Mouse (Mus musculus) gonadal fat pad, adult 2 months (tissue): ENCODE results near the gene Rab25. TPM values are rescaled to one million over a fixed set of nuclear protein-coding genes. Genes with fewer than 3 reads are reported as not detected.

ENCODE experiments used
- DNase-seq: peaks from one replicate; pipeline ENCODE4 v3.0.0-alpha.2; 2012; ENCODE audit warnings: low read depth
- polyA plus RNA-seq: library from polyadenylated mRNA; depleted of rRNA; stranded (reverse); fragments of >200 nt; gene quantifications from 2 replicates; pipeline ENCODE4 v1.2.3, GENCODE M21; 2012

The Rab25 gene
- polyA plus RNA-seq, 1 experiment: 75.6 TPM

DNA sequence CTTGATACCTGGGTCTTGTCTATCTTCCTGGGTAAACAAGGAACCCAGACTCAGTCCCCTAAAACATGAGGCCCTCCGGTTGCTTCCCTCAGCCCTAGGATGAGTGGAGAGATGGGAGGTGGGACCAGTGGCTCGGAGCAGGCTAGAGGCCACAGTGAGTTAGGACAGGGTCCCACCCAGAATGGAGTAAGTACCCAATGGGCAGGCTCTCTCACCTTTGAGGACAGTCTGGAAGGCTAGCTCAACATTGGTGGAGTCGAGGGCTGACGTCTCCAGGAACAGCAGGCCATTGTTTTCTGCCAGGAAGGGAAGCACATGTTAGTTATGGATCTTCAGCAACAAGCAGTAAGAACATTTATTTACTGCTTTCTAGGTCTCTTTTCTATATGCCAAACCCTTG, 5.6 kb downstream of the Rab25 start:
- no peak for DNase-seq

GRCm38 (mm10) chr3:88541622-88542401, 6.3 kb downstream of the Rab25 start:
- DNase-seq: no peak

- no peak for DNase-seq
Observed at GRCm38 (mm10) chr3:88540085-88540484, 8.0 kb downstream of the Rab25 start.

GRCm38 (mm10) chr3:88539397-88539796, 8.7 kb downstream of the Rab25 start:
- DNase-seq: no peak

DNA sequence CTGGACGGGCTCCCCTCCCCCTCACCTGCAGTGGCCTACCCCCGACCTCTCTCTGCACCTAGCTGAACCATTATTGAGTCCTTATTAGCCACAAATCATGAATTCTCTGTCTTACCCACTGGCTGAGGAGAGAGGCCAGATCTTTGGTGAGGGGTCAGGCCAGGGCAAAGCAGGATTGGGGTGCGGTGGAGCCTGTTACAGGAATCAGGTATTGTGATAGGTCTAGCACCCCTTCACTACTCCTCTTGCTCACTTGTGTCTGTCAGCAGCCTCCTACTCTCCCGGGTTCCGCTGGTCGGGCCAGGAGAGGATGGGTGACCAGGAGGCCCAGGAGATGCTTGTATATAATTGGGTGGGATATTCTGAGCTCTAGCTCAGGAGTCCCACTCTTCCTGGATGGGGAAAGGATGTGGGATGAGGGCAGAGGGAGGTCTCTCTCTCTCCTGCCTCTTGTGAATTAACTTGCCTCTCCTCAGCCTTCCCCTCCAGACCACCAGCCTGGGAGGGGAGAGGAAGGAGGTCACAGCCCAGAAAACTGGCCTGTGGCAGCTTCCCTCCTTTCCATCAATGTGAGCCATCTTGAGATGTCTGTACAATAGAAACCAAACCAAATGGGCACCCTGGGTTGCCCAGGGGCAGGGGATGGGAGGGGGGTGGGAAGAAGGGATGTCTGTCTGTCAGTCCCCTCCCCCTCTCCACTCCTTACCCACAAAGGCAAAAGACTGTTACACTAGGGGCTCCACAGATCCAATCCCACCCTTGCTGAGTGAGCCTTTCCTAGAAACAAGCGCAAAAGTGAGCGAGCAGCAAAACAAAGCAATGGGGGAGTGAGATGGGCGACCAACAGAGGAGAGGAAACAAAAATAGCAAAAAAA, 9.6 kb downstream of the Rab25 start:
- no peak for DNase-seq

DNA sequence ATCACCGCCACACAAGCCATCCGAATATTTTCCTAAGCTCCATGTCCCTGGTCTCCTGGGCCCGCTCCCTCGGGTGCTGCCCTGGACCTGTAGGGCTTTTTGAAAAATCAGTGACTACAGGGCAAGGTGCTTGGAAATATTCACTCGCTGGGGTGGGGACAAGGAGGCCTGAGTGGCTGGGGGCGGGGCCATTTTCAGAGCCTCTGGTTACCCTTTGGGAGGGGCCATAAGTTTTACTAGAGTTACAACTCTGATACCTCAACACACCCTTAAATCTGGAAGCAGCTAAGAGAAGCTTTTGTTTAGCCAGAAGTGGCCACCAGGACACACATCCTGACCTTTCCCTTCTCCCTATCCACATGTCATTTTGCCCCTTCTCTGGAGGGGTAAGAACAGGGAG, 11.0 kb downstream of the Rab25 start:
- no peak for DNase-seq

DNA sequence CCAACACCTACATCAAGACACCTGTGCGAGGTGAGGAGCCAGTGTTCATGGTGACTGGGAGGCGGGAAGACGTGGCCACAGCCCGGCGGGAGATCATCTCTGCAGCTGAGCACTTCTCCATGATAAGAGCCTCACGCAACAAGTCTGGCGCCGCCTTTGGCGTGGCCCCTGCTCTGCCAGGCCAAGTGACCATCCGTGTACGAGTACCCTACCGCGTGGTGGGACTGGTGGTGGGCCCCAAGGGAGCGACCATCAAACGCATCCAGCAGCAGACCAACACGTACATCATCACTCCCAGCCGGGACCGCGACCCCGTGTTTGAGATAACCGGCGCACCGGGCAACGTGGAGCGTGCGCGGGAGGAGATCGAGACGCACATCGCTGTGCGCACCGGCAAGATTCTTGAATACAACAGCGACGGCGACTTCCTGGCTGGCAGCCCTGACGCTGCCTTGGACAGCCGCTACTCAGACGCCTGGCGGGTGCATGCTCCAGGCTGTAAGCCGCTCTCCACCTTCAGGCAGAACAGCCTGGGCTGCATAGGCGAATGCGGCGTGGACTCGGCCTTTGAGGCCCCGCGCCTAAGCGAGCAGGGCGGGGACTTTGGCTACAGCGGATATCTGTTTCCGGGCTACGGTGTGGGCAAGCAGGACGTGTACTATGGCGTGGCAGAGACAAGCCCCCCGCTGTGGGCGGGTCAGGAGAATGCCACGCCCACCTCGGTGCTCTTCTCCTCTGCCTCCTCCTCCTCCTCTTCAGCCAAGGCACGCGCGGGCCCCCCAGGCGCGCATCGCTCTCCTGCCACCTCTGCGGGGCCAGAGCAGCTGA, 11.8 kb downstream of the Rab25 start:
- DNase-seq: no peak

DNA sequence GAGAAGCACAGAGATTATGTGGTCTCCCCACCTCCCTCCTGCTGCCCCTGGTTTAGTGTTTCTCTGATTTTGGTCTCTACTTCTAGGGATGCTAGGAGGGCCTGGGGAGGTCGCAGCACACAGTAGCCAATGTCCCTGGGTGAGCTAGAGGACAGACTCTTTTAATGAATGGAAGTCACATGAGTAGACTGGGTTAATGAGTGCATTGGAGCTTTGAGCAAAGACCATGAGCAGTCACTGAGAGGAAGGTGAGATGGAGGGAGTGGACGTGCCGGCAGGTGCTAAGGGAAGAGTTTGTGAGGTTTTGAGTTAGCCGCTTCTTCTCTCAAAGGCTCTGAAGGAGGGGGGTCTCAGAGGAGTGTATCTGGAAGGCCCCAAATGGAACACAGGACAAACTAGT, 12.6 kb downstream of the Rab25 start:
- DNase-seq: no peak

DNA sequence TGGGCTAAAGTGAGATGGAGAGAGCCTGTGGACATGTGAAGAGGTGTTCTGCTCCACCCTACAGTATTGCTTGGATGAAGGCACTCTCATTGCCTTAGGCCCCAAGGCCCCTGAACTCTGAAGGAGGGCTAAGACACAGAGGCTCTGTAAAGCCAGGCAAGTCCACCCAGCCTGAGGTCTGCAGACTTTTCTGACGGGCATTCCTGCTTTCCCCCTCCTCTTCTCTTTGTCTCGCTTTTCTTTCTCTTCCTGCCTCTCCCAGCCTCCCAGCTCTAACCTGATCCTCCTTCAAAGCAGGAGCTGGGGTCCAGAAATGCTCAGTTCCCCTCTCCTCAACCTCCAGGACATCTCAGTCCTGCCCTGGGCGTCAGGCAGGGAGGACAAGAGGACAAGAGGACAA, 13.1 kb downstream of the Rab25 start:
- DNase-seq: no peak

DNA sequence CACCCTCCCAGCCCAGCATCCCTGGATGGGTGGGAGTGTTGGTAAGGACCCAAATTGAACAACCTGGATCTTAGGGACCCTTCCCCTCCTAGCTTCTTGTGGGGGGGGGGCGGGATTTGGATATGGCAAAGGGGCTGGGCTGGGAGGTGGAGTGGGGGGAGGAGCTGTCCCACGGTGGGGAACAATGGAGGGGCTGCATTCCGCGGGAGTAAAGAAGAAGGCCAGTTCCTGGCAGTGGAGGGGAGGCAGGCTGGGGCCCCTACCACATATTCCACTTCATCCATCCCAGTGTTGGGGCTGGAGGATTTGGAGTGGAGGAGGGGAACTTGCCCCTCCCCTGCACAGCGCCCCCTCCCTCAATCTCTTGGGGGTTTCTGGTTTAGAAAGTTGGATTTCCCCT, 14.4 kb downstream of the Rab25 start:
- DNase-seq: no peak

- no peak for DNase-seq
Observed at GRCm38 (mm10) chr3:88532689-88533511, 15.2 kb downstream of the Rab25 start.

DNA sequence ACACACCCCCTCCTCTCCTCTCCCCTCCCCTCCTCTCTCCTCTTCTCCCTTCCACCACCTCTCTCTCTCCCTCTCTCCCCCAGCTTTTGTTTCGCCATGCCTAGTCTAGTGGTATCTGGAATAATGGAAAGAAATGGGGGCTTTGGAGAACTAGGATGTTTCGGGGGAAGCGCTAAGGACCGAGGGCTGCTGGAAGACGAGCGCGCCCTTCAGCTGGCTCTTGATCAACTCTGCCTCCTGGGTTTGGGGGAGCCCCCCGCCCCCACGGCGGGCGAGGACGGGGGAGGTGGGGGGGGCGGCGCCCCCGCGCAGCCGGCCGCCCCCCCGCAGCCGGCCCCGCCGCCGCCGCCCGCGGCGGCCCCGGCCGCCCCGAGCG, 15.8 kb downstream of the Rab25 start, which contains the start of gene Mex3a:
Mex3a (plus strand) TSS at position 97 of the 376 bp plus-strand sequence.
- DNase-seq: no peak

- DNase-seq: no peak
Observed at GRCm38 (mm10) chr3:88531348-88532298, 16.5 kb downstream of the Rab25 start.

- no peak for DNase-seq
Observed at GRCm38 (mm10) chr3:88530082-88530864, 17.8 kb downstream of the Rab25 start.

DNA sequence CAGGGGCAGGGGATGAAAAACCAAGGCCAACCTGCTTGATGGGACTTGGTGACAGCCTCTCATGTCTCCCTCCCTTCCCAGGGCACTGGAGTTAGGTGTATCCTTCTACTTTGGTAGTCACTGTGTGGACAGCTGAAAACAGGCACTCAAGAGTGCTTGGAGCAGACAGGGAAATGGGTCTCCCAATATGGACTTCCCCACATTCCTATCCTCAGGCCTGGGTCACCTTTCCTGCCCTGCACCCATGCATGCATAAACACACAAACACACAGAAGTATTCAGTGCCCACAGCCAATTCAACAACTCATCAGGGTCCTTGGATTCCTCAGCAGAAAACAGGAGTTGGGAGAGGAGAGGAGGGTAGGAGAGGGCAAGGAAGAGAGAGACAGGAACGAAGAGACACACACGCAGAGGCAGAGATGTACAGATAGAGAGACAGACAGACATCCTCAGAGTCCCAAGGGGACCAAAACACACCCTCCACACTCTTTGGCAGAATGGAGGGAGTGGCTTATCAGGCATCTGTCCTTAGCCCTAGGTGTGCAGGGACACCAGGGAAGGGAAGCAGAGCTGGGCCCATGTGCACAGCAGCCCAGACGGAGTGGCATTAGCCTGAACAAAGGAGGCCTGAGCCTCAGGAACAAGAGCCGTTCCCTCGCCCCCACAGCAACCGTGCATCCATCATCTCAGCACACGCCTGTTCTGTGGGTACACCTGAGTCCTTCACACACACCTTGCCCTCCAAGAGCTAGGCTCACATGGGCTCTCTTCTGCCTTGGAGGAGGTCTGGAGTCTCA, 18.7 kb downstream of the Rab25 start:
- no peak for DNase-seq

GRCm38 (mm10) chr3:88528646-88529045, 19.5 kb downstream of the Rab25 start:
- no peak for DNase-seq

- no peak for DNase-seq
Observed at GRCm38 (mm10) chr3:88527565-88527964, 20.5 kb downstream of the Rab25 start.
